Mouse (Mus musculus) myocyte (in vitro differentiated cells): ENCODE results near the gene Samd5. TPM values are rescaled to one million over a fixed set of nuclear protein-coding genes. Genes with fewer than 3 reads are reported as not detected.
A peak's percentile ranks its signal among the peaks of the same experiment; 100 is the strongest.

Source experiments
- H3K27me3 ChIP-seq: one replicate; pipeline ENCODE4 v1.6.1; 2011; ENCODE audit not compliant: control insufficient read depth, insufficient read depth, insufficient read length
- H3K36me3 ChIP-seq: one replicate; pipeline ENCODE4 v1.6.1; 2011; ENCODE audit not compliant: control insufficient read depth, insufficient read depth
- H3K4me2 ChIP-seq: one replicate; pipeline ENCODE4 v1.6.1; 2011; ENCODE audit warnings: low read depth, control low read depth
- H3K4me3 ChIP-seq: one replicate; pipeline ENCODE4 v1.5.1; 2011; ENCODE audit warnings: mild to moderate bottlenecking, control low read depth, moderate library complexity
- H3K79me2 ChIP-seq: one replicate; pipeline ENCODE4 v1.6.1; 2011; ENCODE audit not compliant: control insufficient read depth, insufficient read depth
- H3ac ChIP-seq: one replicate; pipeline ENCODE4 v1.6.1; 2011; ENCODE audit not compliant: control insufficient read depth, insufficient read length
- CEBPB ChIP-seq: IDR thresholded peaks from 2 replicates; pipeline ENCODE4 v1.6.1; 2011; ENCODE audit warnings: mild to moderate bottlenecking, moderate library complexity; ENCODE audit not compliant: poor library complexity, insufficient read depth, severe bottlenecking
- E2F4 ChIP-seq: IDR thresholded peaks from one replicate; pipeline ENCODE4 v1.6.1; 2011; ENCODE audit warnings: mild to moderate bottlenecking, control low read depth, moderate library complexity; ENCODE audit not compliant: insufficient read depth
- MAX ChIP-seq: IDR thresholded peaks from one replicate; pipeline ENCODE4 v1.6.1; 2011; ENCODE audit warnings: low read depth, mild to moderate bottlenecking, control low read depth
- MYOD1 ChIP-seq, 3 experiments: IDR thresholded peaks; one replicate each; pipeline ENCODE4 v1.6.1; 2011; ENCODE audit warnings: control low read depth in 2 of 3, low read depth in 2 of 3, mild to moderate bottlenecking in 2 of 3, moderate library complexity in 1 of 3; ENCODE audit not compliant: insufficient read length in 2 of 3, control insufficient read depth in 1 of 3
- MYOG ChIP-seq, 3 experiments: IDR thresholded peaks; one replicate each; pipeline ENCODE4 v1.6.1; 2011; ENCODE audit warnings: control low read depth in 2 of 3, low read depth in 2 of 3, mild to moderate bottlenecking in 2 of 3; ENCODE audit not compliant: insufficient read length in 2 of 3, control insufficient read depth in 1 of 3, insufficient read depth in 1 of 3
- POLR2A ChIP-seq: IDR thresholded peaks from one replicate; pipeline ENCODE4 v1.6.1; 2011; ENCODE audit warnings: low read depth, mild to moderate bottlenecking, control low read depth, moderate library complexity; ENCODE audit not compliant: insufficient read length
- POLR2AphosphoS2 ChIP-seq: IDR thresholded peaks from one replicate; pipeline ENCODE4 v1.6.1; 2011; ENCODE audit warnings: low read depth, control low read depth; ENCODE audit not compliant: insufficient read length
- REST ChIP-seq: IDR thresholded peaks from one replicate; pipeline ENCODE4 v1.6.1; 2011; ENCODE audit warnings: mild to moderate bottlenecking, control low read depth, moderate library complexity; ENCODE audit not compliant: insufficient read depth, insufficient read length
- SRF ChIP-seq: IDR thresholded peaks from one replicate; pipeline ENCODE4 v1.6.1; 2011; ENCODE audit warnings: low read depth; ENCODE audit not compliant: control insufficient read depth, insufficient read length
- TCF12 ChIP-seq: IDR thresholded peaks from one replicate; pipeline ENCODE4 v1.6.1; 2011; ENCODE audit warnings: mild to moderate bottlenecking, control low read depth; ENCODE audit not compliant: poor library complexity, insufficient read depth, severe bottlenecking
- TCF3 ChIP-seq: IDR thresholded peaks from one replicate; pipeline ENCODE4 v1.6.1; 2011; ENCODE audit warnings: low read depth, control low read depth; ENCODE audit not compliant: insufficient read length
- USF1 ChIP-seq: IDR thresholded peaks from one replicate; pipeline ENCODE4 v1.6.1; 2011; ENCODE audit warnings: low read depth, mild to moderate bottlenecking, control low read depth, moderate library complexity
- polyA plus RNA-seq: library from polyadenylated mRNA; unstranded; fragments of >200 nt; fragmentation: generic; extraction: Trizol; gene quantifications from one replicate; pipeline ENCODE4 v1.2.1, GENCODE M21; 2012; ENCODE audit warnings: missing spikeins

The Samd5 gene
- polyA plus RNA-seq, 1 experiment = not detected

DNA sequence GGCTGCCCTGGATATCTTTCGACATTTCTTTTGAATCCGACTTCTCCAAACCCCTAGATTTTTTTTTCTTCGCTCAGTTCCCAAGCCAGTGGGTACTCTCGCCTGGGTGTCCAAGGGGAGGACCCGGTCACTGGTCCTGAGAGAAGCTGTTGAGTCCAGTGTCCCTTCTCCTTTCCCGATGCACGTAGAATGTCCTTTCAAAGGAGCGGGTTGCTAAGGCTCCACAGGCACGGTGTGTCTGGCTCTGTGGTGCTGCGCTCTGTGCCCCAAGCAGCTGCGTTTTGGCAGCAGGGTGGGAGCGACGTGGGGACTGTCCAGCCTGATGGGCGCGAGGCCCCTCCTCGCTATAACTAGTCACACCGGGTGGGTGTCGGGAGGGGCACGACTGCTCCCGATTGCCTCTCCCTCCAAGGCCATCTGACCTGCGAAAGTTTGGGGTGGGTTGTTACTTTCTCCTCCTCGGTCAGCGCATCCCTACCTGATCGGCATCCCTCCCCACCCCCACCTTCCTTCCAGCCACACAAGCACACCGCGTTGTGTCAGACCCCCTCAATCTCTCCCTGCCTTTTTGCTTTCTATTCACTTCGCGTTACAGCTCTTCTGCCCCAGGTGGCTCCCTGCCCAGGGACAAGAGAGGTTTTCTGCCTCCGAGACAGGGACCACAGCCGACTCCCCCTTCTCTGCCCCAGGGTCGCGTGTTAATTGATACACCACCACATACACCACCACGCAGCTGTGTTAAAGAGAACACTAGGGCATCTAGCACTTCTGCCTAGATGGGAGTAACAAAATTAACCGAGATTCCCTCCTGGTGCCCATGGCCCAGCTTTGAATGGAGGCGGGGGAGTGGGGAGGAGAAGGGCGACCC, 776 bp upstream of the Samd5 start:
- no peak overlapping the region for H3ac ChIP-seq
- TF ChIP-seq MYOG (IDR thresholded peaks at IDR 0.05; ENCODE audit: control insufficient read depth in 1 of 3, insufficient read depth in 1 of 3, insufficient read length in 2 of 3, low read depth in 2 of 3) = no peak
- TF ChIP-seq POLR2A = no peak
- no peak for TF ChIP-seq TCF3
- TF ChIP-seq CEBPB = no peak
- TF ChIP-seq USF1 = no peak
- TF ChIP-seq SRF = no peak
- TF ChIP-seq E2F4 = no peak
- no peak for TF ChIP-seq REST
- TF ChIP-seq MYOD1 (IDR thresholded peaks at IDR 0.05; ENCODE audit: control insufficient read depth in 1 of 3, insufficient read length in 2 of 3, low read depth in 2 of 3) = no peak
- TF ChIP-seq TCF12 = no peak
- no peak for TF ChIP-seq POLR2AphosphoS2
- no peak for TF ChIP-seq MAX
- no peaks in the 10 kb centered on the region for H3K36me3 ChIP-seq
- no peak overlapping the region for H3K4me3 ChIP-seq
- peaks cover 26% of the 10 kb centered on the region for H3K27me3 ChIP-seq
- H3K79me2 ChIP-seq = no peaks in the 10 kb centered on the region
- H3K4me2 ChIP-seq = peak overlapping the region; percentile 45

DNA sequence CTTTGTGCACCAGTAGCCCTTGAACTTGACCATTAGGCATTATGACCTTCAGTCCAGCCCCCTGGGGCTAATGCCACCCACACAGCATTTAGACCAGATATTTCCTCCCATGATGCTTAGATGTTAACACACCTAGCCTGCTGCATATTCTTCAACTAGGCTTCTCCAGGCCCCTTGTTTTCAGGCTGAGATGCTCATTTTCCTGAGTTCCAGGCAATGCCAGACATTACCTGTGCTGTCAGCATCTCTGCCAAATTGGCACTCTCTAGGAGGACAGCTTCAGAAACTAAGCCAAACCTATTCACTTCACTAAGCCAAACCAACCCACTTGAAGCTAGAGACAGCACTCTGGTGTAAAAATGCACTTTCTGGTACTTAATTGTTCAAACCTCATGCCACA, 1.7 kb downstream of the Samd5 start:
- Histone ChIP-seq H3K27me3 (peaks cover 26% of the 10 kb centered on the region), H3K4me3 (no peak overlapping the region), H3ac (no peak overlapping the region), H3K4me2 (no peak overlapping the region), H3K79me2 (no peaks in the 10 kb centered on the region), H3K36me3 (no peaks in the 10 kb centered on the region)
- TF ChIP-seq TCF3 = no peak
- TF ChIP-seq REST = no peak
- no peak for TF ChIP-seq POLR2AphosphoS2
- TF ChIP-seq E2F4 = no peak
- no peak for TF ChIP-seq CEBPB
- TF ChIP-seq MYOD1 (IDR thresholded peaks at IDR 0.05; ENCODE audit: control insufficient read depth in 1 of 3, insufficient read length in 2 of 3, low read depth in 2 of 3) = no peak
- TF ChIP-seq USF1 = no peak
- no peak for TF ChIP-seq MAX
- TF ChIP-seq POLR2A = no peak
- no peak for TF ChIP-seq MYOG (IDR thresholded peaks at IDR 0.05; ENCODE audit: control insufficient read depth in 1 of 3, insufficient read depth in 1 of 3, insufficient read length in 2 of 3, low read depth in 2 of 3)
- no peak for TF ChIP-seq TCF12
- no peak for TF ChIP-seq SRF

DNA sequence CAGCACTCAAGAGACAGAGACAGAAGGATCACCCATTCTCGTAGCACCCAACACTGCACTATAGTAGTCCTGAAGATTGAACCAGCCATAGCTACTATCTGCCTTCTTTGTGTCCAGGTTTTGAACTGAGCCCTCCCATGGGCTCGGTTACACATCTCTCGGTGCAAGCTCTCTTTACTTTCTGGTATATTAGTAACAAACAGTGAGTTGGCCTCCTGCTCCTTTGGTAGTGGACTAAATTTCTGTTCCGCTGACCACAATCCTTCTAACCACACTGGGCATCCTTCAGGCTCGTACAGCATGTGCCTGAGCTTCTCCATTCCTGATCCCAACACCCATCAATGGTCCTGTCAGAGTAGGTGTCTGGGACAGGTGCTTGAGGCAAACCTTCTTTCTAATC, 2.3 kb downstream of the Samd5 start:
- Histone ChIP-seq H3K27me3 (peaks cover 26% of the 10 kb centered on the region), H3ac (no peak overlapping the region), H3K79me2 (no peaks in the 10 kb centered on the region), H3K4me2 (no peak overlapping the region), H3K36me3 (no peaks in the 10 kb centered on the region), H3K4me3 (no peak overlapping the region)
- no peak for TF ChIP-seq MYOD1 (IDR thresholded peaks at IDR 0.05; ENCODE audit: control insufficient read depth in 1 of 3, insufficient read length in 2 of 3, low read depth in 2 of 3)
- TF ChIP-seq CEBPB = no peak
- no peak for TF ChIP-seq TCF3
- TF ChIP-seq REST = no peak
- no peak for TF ChIP-seq POLR2AphosphoS2
- TF ChIP-seq MYOG (IDR thresholded peaks at IDR 0.05; ENCODE audit: control insufficient read depth in 1 of 3, insufficient read depth in 1 of 3, insufficient read length in 2 of 3, low read depth in 2 of 3) = no peak
- TF ChIP-seq E2F4 = no peak
- TF ChIP-seq POLR2A = no peak
- no peak for TF ChIP-seq SRF
- no peak for TF ChIP-seq MAX
- TF ChIP-seq TCF12 = no peak

DNA sequence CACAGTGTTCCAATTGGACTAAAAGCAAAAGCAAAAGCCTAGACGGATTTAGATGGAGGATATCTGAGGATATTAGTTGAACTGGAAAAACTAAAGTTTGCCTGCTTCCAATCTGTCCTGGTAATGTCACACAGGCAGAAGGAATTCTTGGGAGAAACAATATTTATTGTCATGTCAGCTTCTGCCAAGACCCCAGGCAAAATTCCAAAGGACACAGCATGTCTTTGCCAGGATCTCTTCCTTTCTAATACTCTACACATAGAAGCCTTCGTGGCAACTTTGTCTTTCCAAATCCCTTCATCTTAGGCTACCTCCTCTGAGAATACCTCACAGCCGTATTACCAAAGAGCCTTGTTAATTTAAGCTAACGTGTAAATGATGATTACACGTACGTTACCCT, 4.7 kb downstream of the Samd5 start:
- Histone ChIP-seq H3K36me3 (no peaks in the 10 kb centered on the region), H3ac (no peak overlapping the region), H3K27me3 (peaks cover 13% of the 10 kb centered on the region), H3K4me3 (no peak overlapping the region), H3K79me2 (no peaks in the 10 kb centered on the region), H3K4me2 (no peak overlapping the region)
- no peak for TF ChIP-seq MYOG (IDR thresholded peaks at IDR 0.05; ENCODE audit: control insufficient read depth in 1 of 3, insufficient read depth in 1 of 3, insufficient read length in 2 of 3, low read depth in 2 of 3)

DNA sequence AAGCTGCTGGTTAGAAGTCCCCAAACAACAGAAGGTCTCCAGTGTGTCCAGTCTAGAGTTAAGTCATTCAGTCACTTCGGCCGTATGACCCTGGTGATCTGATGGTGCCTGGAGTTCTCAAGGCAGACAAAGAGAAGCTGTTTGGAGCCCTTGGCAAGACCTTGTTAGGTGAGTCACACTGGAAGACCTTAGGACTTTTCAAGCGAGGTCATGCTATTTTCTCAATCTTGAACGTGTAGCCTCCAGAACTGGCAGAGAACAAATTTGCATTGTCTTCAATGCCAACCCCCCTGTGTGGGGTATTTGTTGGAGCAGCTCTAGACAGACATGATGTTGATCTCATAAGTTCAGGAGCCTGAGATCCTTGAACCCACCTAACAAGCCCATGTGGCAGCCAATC, 6.2 kb downstream of the Samd5 start:
- Histone ChIP-seq H3K4me3 (no peak overlapping the region), H3K79me2 (no peaks in the 10 kb centered on the region), H3K36me3 (no peaks in the 10 kb centered on the region), H3K27me3 (no peaks in the 10 kb centered on the region), H3ac (no peak overlapping the region), H3K4me2 (no peak overlapping the region)
- no peak for TF ChIP-seq USF1
- no peak for TF ChIP-seq MAX
- TF ChIP-seq REST = no peak
- no peak for TF ChIP-seq TCF12
- no peak for TF ChIP-seq POLR2A
- TF ChIP-seq MYOD1 (IDR thresholded peaks at IDR 0.05; ENCODE audit: control insufficient read depth in 1 of 3, insufficient read length in 2 of 3, low read depth in 2 of 3) = no peak
- TF ChIP-seq POLR2AphosphoS2 = no peak
- TF ChIP-seq E2F4 = no peak
- TF ChIP-seq TCF3 = no peak
- no peak for TF ChIP-seq CEBPB
- no peak for TF ChIP-seq MYOG (IDR thresholded peaks at IDR 0.05; ENCODE audit: control insufficient read depth in 1 of 3, insufficient read depth in 1 of 3, insufficient read length in 2 of 3, low read depth in 2 of 3)
- TF ChIP-seq SRF = no peak
